Mouse (Mus musculus): Measurements from ENCODE around the gene Rai1. TPM values are rescaled to one million over a fixed set of nuclear protein-coding genes. Genes with fewer than 3 reads are reported as not detected.

The Rai1 gene
- polyA plus RNA-seq, 1 experiment from 2014 or later = 22.9 TPM

DNA sequence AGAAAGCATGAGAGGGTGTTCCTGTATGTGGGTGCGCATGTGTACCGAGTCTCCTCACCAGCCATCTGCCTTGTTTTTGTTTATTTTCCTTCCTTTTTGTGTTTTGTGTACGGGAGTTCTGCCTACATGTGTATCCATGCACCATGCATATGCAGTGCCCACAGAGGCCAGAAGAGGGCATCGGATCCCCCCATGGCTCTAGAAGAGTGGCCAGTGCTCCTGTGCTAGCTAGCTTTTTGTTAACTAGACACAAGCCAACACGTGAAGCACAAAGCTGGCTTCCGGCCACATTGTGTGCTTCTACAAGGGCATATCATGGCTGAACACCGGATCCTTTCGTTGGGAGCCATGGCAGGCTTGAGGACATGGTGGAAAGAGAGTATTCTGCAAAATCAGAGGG lies 34.2 kb upstream of the Rai1 start:
- Histone ChIP-seq H3K9me3 (ENCODE audit: control insufficient read depth, low read length) (no peaks in the 10 kb centered on the region), H3K36me3 (ENCODE audit: control insufficient read depth, insufficient read depth, low read length) (no peaks in the 10 kb centered on the region), H3K27me3 (ENCODE audit: control insufficient read depth, insufficient read depth, low read depth, low read length) (no peaks in the 10 kb centered on the region), H3K9ac (ENCODE audit: low read length) (no peak overlapping the region), H3K4me1 (replicated peaks; ENCODE audit: control insufficient read depth, insufficient read depth, low read length) (no peaks in the 10 kb centered on the region), H3K4me3 (ENCODE audit: low read length) (no peak overlapping the region), H3K4me2 (ENCODE audit: low read depth, low read length) (no peak overlapping the region), H3K27ac (ENCODE audit: low read length) (no peak overlapping the region)
- WGBS = 30% methylated on average over 8 of the region's 8 CpGs
- peak; percentile 72; the same call in 1 of the 2 replicates for ATAC-seq (ENCODE audit: low read depth)

DNA sequence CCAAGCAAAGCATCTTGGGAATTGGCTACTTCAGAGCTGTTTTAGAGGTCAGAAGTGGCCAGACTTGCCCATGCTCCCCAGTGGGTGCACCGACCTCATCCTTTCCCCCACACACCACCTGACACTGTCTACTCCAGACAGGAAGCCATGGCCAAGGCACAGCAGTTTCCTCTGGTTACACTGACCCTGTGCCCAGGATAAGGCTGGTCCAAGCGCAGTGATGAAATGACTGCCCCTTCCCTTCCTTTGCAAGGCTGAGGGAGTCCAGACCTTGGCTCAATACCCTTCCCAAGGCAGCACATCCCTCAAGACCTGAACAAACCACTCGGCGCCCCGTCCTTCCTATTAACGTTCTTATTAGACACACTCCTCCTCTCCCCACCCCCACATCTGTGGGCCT lies 33.6 kb upstream of the Rai1 start:
- H3K36me3 ChIP-seq (ENCODE audit: control insufficient read depth, insufficient read depth, low read length) = no peaks in the 10 kb centered on the region
- no peaks in the 10 kb centered on the region for H3K9me3 ChIP-seq (ENCODE audit: control insufficient read depth, low read length)
- WGBS = 79% methylated on average over 6 of the region's 6 CpGs
- H3K4me2 ChIP-seq (ENCODE audit: low read depth, low read length) = no peak overlapping the region
- no peaks in the 10 kb centered on the region for H3K4me1 ChIP-seq (replicated peaks; ENCODE audit: control insufficient read depth, insufficient read depth, low read length)
- H3K4me3 ChIP-seq (ENCODE audit: low read length) = no peak overlapping the region
- H3K9ac ChIP-seq (ENCODE audit: low read length) = no peak overlapping the region
- H3K27me3 ChIP-seq (ENCODE audit: control insufficient read depth, insufficient read depth, low read depth, low read length) = no peaks in the 10 kb centered on the region
- no peak overlapping the region for H3K27ac ChIP-seq (ENCODE audit: low read length)
- no peak for ATAC-seq (ENCODE audit: low read depth)

DNA sequence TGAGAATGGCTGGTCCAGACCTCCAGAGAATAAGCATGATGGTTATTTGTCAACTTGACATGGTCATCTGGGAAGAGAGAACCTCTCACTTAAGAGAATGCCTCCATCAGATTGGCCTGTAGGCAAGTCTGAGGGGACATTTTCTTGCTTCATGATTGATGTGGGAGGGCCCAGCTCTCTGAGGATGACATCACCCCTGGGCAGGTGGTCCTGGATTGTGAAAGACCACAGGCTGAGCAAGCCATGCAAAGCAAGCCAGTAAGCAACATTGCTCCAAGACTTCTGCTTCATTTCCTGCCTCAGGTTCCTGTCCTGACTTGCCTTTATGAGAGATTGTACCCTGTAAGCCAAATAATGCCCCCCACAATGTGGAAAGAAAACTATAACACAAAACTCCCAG lies 31.7 kb upstream of the Rai1 start:
- Histone ChIP-seq H3K4me2 (ENCODE audit: low read depth, low read length) (no peak overlapping the region), H3K27me3 (ENCODE audit: control insufficient read depth, insufficient read depth, low read depth, low read length) (no peaks in the 10 kb centered on the region), H3K27ac (ENCODE audit: low read length) (no peak overlapping the region), H3K9me3 (ENCODE audit: control insufficient read depth, low read length) (no peaks in the 10 kb centered on the region), H3K36me3 (ENCODE audit: control insufficient read depth, insufficient read depth, low read length) (no peaks in the 10 kb centered on the region), H3K4me1 (replicated peaks; ENCODE audit: control insufficient read depth, insufficient read depth, low read length) (no peaks in the 10 kb centered on the region), H3K9ac (ENCODE audit: low read length) (no peak overlapping the region), H3K4me3 (ENCODE audit: low read length) (no peak overlapping the region)
- no peak for ATAC-seq (ENCODE audit: low read depth)

DNA sequence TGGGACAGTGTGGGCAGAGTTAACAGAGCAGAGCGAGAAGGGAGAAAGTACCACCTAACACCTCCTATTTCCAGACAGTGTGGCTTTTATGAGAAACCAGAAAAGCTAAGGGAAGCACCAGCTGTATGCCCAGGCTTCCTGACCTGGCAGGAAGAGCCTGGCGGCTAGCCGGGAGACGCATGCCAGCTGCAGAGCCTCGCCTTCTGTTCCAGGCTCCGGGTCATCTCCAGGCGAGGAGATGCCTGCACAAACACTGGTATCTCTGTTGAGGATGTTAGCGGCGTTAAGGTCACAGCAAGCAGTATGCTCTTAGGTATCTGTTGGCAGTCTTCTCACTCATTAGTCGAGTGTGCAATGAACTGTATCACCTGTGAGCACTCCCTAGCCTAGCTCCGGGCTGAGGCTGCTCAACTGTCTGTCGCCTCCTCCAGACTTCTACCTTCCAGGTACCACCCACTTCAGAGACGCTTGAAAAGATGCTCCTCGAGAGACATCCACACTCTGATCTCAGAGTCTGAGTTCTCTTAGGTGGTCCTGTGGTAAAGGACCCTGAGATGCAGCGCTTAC lies 30.8 kb upstream of the Rai1 start:
- no peaks in the 10 kb centered on the region for H3K9me3 ChIP-seq (ENCODE audit: control insufficient read depth, low read length)
- no peaks in the 10 kb centered on the region for H3K4me1 ChIP-seq (replicated peaks; ENCODE audit: control insufficient read depth, insufficient read depth, low read length)
- no peak overlapping the region for H3K4me2 ChIP-seq (ENCODE audit: low read depth, low read length)
- no peak overlapping the region for H3K9ac ChIP-seq (ENCODE audit: low read length)
- H3K27me3 ChIP-seq (ENCODE audit: control insufficient read depth, insufficient read depth, low read depth, low read length) = no peaks in the 10 kb centered on the region
- H3K36me3 ChIP-seq (ENCODE audit: control insufficient read depth, insufficient read depth, low read length) = no peaks in the 10 kb centered on the region
- WGBS = 42% methylated on average over 15 of the region's 15 CpGs
- H3K4me3 ChIP-seq (ENCODE audit: low read length) = no peak overlapping the region
- no peak overlapping the region for H3K27ac ChIP-seq (ENCODE audit: low read length)
- no peak for ATAC-seq (ENCODE audit: low read depth)

DNA sequence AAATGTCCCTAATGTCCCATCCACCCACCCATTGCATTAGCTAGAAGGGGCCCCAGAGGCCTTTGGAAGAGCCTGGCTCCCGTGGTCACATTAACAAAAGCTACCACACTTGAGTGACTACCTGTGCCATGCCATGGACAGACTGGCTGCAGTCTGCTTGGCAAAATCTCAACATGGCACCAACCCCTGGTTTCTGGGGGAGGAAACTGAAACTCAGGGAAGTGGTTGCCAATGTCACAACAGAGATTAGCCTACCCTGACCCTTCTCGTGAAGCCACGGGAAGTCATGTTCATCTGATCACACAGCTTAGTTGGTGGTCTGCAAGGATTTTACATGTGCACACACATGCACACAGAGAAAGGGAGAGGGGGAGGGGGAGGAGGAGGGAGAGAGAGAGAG lies 28.6 kb upstream of the Rai1 start:
- H3K36me3 ChIP-seq (ENCODE audit: control insufficient read depth, insufficient read depth, low read length) = no peaks in the 10 kb centered on the region
- H3K27me3 ChIP-seq (ENCODE audit: control insufficient read depth, insufficient read depth, low read depth, low read length) = no peaks in the 10 kb centered on the region
- ATAC-seq (ENCODE audit: low read depth) = no peak
- no peak overlapping the region for H3K4me3 ChIP-seq (ENCODE audit: low read length)
- H3K9ac ChIP-seq (ENCODE audit: low read length) = no peak overlapping the region
- no peaks in the 10 kb centered on the region for H3K9me3 ChIP-seq (ENCODE audit: control insufficient read depth, low read length)
- H3K4me1 ChIP-seq (replicated peaks; ENCODE audit: control insufficient read depth, insufficient read depth, low read length) = no peaks in the 10 kb centered on the region
- no peak overlapping the region for H3K4me2 ChIP-seq (ENCODE audit: low read depth, low read length)
- no peak overlapping the region for H3K27ac ChIP-seq (ENCODE audit: low read length)
- WGBS = 71% methylated on average over 3 of the region's 3 CpGs

DNA sequence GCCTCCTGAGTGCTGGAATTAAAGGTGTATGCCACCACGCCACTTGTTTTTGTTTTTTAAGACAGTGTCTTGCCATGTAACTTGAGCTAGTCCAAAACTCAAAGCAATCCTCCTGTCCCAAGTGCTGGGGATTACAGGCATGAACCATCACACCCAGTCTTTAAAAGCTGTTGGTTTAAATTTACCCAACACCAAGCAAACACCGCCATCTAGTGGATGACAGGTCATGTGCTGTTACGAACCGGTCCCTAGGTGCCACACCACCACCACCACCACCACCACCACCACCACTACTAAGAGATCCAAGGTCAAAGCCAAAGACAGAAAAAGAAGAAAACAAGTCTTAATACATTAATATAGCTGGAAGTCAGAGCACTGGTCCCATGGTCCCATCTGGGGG lies 28.0 kb upstream of the Rai1 start:
- Histone ChIP-seq H3K9ac (ENCODE audit: low read length) (no peak overlapping the region), H3K9me3 (ENCODE audit: control insufficient read depth, low read length) (no peaks in the 10 kb centered on the region), H3K36me3 (ENCODE audit: control insufficient read depth, insufficient read depth, low read length) (no peaks in the 10 kb centered on the region), H3K27ac (ENCODE audit: low read length) (no peak overlapping the region), H3K4me1 (replicated peaks; ENCODE audit: control insufficient read depth, insufficient read depth, low read length) (no peaks in the 10 kb centered on the region), H3K4me2 (ENCODE audit: low read depth, low read length) (no peak overlapping the region), H3K4me3 (ENCODE audit: low read length) (no peak overlapping the region), H3K27me3 (ENCODE audit: control insufficient read depth, insufficient read depth, low read depth, low read length) (no peaks in the 10 kb centered on the region)
- WGBS = 11% methylated on average over 4 of the region's 4 CpGs
- ATAC-seq (ENCODE audit: low read depth) = no peak; the same call in 1 of the 2 replicates

DNA sequence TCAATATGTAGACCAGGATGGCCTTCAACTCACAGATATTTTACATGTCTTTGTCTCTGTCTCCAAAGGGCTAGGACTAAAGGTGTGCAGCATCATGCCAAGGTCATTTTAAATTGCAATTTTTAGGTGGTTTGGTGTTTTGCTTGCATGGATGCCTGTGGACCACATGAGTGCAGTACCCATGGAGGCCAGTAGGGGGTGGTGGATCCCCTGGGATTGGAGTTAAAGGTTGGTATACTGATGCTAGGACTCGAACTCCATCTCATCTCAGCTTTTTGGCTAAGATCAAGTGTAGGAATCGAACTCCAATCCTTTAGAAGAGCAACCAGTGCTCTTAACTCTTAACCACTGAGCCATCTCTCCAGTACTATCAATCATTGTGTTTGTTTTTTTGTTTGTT lies 20.2 kb upstream of the Rai1 start:
- no peak for ATAC-seq (ENCODE audit: low read depth)
- Histone ChIP-seq H3K27me3 (ENCODE audit: control insufficient read depth, insufficient read depth, low read depth, low read length) (no peaks in the 10 kb centered on the region), H3K4me3 (ENCODE audit: low read length) (no peak overlapping the region), H3K27ac (ENCODE audit: low read length) (no peak overlapping the region), H3K9ac (ENCODE audit: low read length) (no peak overlapping the region), H3K4me1 (replicated peaks; ENCODE audit: control insufficient read depth, insufficient read depth, low read length) (no peaks in the 10 kb centered on the region), H3K4me2 (ENCODE audit: low read depth, low read length) (no peak overlapping the region), H3K9me3 (ENCODE audit: control insufficient read depth, low read length) (no peaks in the 10 kb centered on the region), H3K36me3 (ENCODE audit: control insufficient read depth, insufficient read depth, low read length) (no peaks in the 10 kb centered on the region)
- 48% methylated on average over 2 of the region's 2 CpGs for WGBS

DNA sequence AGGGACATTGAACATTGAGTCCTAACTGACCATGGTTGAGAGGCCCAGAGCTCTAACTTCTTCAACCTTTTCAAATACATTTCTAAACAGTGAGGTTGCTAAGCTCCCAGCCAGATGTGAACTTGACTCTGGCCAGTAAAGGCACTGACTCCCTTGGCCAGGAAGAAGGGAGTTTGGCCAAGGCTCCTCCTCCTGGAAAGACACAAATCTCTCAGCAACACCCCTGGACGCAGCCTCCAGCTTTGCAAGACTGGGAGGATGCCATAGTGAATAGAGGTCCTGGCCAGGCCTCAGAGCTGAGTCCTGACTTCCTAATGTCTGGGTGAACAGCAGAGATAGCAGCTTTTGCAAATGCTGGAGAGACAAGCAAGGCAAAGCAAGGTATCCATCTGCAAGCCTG lies 18.1 kb upstream of the Rai1 start:
- Histone ChIP-seq H3K4me3 (ENCODE audit: low read length) (no peak overlapping the region), H3K9ac (ENCODE audit: low read length) (no peak overlapping the region), H3K36me3 (ENCODE audit: control insufficient read depth, insufficient read depth, low read length) (no peaks in the 10 kb centered on the region), H3K9me3 (ENCODE audit: control insufficient read depth, low read length) (no peaks in the 10 kb centered on the region), H3K4me1 (replicated peaks; ENCODE audit: control insufficient read depth, insufficient read depth, low read length) (peaks cover 5% of the 10 kb centered on the region; the same call in 1 of the 2 replicates), H3K4me2 (ENCODE audit: low read depth, low read length) (no peak overlapping the region), H3K27me3 (ENCODE audit: control insufficient read depth, insufficient read depth, low read depth, low read length) (no peaks in the 10 kb centered on the region), H3K27ac (ENCODE audit: low read length) (no peak overlapping the region)
- ATAC-seq (ENCODE audit: low read depth) = no peak
- 60% methylated on average over 1 of the region's 1 CpGs for WGBS

DNA sequence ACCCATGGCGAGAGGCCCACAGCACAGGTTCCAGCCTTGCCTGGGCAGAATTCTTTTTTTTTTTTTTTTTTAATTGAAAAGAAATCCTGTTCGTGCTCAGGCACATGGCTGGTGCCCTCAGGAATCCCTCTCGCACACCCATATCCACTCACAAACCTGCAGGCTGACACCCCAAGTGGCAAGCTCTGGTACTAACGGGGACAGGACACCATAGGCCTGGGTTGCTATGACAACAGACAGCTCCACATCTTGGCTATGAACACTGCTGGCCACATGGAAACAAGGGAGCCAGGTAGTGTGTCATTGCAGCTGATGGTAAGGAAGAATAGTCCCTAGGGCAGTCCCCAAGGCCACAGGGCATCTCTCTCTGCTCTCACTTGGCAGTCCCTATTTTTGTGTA lies 15.9 kb upstream of the Rai1 start:
- H3K4me1 ChIP-seq (replicated peaks; ENCODE audit: control insufficient read depth, insufficient read depth, low read length) = peaks cover 15% of the 10 kb centered on the region
- H3K4me2 ChIP-seq (ENCODE audit: low read depth, low read length) = no peak overlapping the region
- H3K9me3 ChIP-seq (ENCODE audit: control insufficient read depth, low read length) = no peaks in the 10 kb centered on the region
- no peak overlapping the region for H3K9ac ChIP-seq (ENCODE audit: low read length)
- H3K27me3 ChIP-seq (ENCODE audit: control insufficient read depth, insufficient read depth, low read depth, low read length) = no peaks in the 10 kb centered on the region
- H3K4me3 ChIP-seq (ENCODE audit: low read length) = no peak overlapping the region
- 40% methylated on average over 4 of the region's 4 CpGs for WGBS
- H3K27ac ChIP-seq (ENCODE audit: low read length) = no peak overlapping the region
- no peaks in the 10 kb centered on the region for H3K36me3 ChIP-seq (ENCODE audit: control insufficient read depth, insufficient read depth, low read length)
- ATAC-seq (ENCODE audit: low read depth) = no peak
